Mouse (Mus musculus): Measurements from ENCODE around the gene Sh3bp2.

DNA sequence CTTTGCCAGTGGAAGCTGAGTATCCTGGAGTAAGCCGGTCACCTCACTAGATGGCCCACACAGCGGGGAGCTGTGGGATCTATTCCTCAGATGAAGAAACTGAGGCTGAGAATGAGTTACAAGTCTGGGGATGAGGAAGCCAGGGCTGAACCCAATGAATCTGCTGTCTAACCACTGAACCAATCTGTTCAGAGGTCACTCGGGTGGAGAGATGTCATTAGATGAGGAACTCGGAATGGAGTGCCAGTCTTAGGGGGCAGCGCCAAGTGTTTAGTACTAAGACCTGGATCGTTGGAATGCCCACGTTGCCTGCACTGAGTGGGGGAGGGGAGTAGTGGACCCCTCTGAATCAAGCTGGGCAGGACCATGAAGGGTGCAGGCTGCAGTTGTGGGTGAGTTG lies 12.4 kb downstream of the Sh3bp2 start:
- TF ChIP-seq CTCF (IDR thresholded peaks at IDR 0.05; ENCODE audit: borderline replicate concordance, control insufficient read depth, extremely low read depth, insufficient read depth, low read length, poor library complexity) (no peak), POLR2A (IDR thresholded peaks at IDR 0.05; ENCODE audit: control insufficient read depth, extremely low read depth, insufficient read depth, low read length, poor library complexity) (no peak)

All from thymus, adult 2 months (tissue).